Mouse (Mus musculus): ENCODE results near the gene Ccdc159.

Ccdc159 gene

GRCm38 (mm10) chr9:21935466-21936131, 8.3 kb downstream of the Ccdc159 start:
- DNase-seq: no peak

- DNase-seq: peak; percentile 77
Measured at GRCm38 (mm10) chr9:21936692-21937570, 9.7 kb downstream of the Ccdc159 start, which contains the start of gene Plppr2. Gene Plppr2 (plus strand): TSS chr9:21937033.

DNA sequence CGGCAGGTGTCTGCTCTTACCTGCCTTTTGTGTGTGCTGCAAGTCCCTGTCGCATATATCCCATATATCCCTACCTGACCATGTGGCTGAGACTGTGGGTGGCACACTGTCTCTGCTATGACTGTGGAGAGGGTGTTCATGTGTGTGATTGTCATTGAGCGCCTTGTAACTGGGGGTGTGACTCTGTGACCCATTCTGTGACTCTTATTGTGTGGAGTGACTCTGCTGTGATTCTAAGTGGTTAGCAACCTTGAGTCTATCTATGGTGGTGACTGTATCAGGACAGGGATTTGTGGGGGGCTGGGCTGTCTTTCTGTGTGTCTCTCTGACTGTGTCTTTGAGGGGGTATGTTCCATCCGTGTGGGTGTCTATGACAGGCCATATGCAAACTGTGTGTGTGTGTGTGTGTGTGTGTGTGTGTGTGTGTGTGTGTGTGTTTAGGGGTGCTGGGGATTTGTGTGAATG, 10.5 kb downstream of the Ccdc159 start:
- no peak for DNase-seq

DNA sequence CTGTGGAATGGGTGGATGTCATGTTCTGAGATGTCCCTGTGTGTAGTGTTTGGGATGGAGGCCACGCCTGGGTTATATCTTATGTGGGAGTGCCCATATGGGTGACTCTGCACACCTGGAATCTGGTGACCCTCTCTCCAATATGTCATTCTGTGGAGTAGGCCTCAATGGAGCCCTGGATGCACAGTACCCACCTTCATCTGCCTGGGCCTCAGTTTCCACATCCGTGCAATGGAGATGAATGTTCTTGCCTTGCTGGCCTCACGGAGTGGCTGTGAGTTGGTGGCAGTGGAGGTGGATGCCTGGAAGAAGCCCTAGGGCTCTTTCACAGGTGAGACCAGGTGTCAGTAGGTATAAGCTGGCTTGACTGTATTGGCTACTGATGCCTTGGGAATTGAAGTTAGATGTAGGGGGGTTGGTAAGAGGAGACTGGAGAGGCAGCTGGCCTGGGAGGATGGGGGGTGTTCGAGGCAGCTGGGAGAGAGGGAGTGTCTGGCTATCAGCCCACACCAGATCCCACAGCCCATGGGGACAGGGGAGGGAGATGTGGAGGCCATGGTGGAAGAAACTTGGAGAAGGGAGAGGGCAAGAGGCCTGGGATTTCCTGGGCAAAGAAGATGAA, 11.1 kb downstream of the Ccdc159 start:
- no peak for DNase-seq

DNA sequence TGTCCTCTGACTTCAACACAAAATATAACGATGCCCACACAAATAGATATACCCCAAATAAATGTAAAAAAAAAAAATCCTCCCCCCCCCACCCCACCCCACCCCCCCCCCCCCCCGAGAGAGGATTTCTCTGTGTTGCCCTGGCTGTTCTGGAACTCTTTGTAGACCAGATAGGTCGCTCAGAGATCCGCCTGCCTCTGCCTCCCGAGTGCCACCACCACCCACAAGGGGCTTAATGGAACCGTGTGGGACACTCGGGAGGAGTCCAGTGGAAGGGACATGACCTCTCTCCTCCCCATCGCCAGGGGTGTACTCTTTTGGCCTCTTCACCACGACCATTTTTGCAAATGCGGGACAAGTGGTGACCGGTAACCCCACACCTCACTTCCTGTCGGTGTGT, 15.8 kb downstream of the Ccdc159 start:
- DNase-seq: no peak

DNA sequence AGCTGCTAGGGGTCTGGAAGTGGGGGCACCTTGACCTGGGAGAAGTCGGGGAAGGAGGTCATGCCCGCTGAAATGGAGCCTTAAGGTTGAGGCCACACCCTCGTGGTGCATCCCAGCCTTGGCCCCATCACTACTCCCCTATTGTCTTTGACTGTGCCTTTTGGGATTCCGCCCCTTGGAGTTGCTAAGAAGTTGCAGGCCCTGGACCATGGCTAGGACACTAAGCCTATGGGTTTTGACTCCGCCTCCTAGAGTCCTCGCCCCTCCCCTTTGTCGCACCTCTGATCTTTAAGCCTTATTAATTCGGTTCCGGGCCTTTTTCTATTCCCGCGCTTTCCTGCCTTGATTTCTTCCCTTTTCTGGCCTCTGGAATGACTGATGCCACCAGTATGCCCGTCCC, 16.4 kb downstream of the Ccdc159 start:
- DNase-seq: no peak

DNA sequence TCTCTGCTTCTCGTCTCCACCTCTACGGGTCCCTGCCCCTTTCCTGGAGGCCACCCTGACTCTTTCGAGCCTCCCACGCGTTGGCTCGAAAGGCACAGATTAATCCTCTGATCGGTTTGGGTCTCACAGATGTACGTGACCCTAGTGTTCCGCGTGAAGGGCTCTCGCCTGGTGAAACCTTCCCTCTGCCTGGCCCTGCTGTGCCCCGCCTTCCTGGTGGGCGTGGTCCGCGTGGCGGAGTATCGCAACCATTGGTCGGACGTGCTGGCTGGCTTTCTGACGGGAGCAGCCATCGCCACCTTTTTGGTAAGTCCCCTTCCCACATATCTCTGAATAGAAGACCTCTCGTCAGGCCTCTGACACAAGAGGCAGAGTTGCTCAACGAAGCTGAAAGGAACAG, 17.0 kb downstream of the Ccdc159 start:
- DNase-seq: no peak

GRCm38 (mm10) chr9:21947540-21948130, 20.4 kb downstream of the Ccdc159 start:
- no peak for DNase-seq

DNA sequence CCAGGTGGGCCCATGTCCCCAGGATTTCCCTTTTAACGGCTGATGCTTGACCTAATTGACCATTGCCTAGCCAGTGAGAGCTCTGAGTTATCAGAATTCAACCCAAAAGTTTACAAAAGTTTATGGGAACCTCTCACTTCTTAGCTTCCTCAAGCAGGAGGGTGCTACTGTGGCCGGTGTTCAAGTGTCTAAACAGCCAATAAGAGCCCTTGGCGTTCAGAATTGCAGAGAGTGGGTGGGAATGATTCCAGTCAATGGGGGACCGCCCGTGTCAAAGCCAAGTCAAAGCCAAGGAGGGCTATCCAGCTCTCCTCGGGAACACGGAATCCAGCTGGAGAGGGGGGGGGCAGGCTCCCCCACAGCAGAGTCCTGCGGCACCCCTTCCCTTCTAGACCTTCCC, 20.9 kb downstream of the Ccdc159 start:
- DNase-seq: no peak

DNA sequence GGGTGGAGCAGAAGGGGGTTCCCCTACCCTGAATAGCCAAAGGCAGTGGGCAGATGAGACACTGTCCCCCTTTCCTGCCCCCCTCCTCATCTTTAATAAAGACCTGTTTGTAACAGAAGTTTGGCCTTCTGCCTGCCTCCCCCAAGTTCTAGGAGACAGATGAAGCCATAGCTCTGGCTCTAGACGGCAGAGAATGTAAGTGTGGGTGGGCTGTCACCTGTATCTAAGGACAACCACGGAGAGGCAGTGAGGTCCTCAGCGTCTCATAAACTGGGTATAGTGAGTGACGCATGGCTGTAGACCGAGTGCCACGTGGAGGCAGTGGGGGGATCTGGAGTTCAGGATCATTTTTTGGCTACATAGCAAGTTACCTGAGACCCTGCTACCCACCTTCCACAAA, 21.5 kb downstream of the Ccdc159 start:
- DNase-seq: no peak

- DNase-seq: peak; percentile 70
Measured at GRCm38 (mm10) chr9:21950322-21950721, 23.1 kb downstream of the Ccdc159 start.

- no peak for DNase-seq
Measured at GRCm38 (mm10) chr9:21951977-21952376, 24.7 kb downstream of the Ccdc159 start.

GRCm38 (mm10) chr9:21953600-21953999, 26.3 kb downstream of the Ccdc159 start:
- no peak for DNase-seq

DNA sequence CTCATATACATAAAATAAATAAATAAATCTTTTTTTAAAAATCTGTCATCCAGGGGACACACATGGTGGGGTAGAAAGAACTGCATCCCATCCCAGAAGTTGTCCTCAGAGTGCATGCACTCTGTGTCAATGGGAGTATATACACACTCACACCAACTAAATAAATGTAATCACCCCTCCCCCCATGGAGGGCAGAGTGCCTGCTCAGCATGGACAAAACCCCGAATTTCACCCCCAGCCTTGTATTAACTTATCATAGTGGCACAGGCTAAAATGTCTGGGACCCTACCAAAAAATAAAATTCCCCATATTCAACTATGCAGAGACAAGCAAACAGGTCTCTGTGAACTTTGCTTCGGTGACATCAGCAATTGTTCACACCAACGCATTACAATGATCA, 27.4 kb downstream of the Ccdc159 start:
- no peak for DNase-seq

GRCm38 (mm10) chr9:21955225-21955569, 27.9 kb downstream of the Ccdc159 start:
- DNase-seq: no peak

DNA sequence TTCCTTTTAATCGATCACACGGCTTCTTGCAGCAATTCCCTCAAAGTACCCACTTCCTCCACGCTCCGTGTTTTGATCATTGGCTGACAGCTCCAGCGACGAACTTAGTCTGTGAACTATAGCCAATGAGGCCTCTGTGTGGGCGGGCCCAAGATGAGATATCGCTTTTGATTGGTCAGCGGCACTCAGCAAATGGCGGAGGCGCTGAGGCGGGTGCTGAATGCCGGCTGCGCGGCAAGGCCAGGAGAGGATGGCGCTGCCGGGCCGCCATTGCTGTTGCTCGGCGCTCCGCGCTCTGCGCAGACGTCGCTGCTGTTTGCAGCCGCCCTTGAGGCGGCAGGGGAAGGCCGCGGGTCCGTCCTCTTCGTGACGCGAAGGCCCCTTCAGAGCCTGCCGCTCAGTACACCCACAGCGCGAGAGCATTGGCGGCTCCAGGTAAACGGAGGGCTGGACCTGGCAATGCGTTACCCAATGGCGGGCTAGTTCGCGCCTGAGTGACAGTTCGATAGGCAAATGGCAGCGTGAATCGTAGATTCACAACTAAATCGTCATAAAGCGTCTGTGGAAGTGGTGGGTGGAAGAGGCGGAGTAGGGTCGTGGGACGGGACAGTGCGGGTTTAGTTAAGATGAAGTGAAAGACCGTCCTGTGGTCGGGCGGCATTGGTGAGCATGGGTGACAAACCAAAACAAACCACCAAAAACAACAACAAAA, 28.5 kb downstream of the Ccdc159 start, which contains the start of gene Swsap1:
Swsap1 (plus strand) TSS at position 186 of the 712 bp plus-strand sequence.
- peak; percentile 99 for DNase-seq

DNA sequence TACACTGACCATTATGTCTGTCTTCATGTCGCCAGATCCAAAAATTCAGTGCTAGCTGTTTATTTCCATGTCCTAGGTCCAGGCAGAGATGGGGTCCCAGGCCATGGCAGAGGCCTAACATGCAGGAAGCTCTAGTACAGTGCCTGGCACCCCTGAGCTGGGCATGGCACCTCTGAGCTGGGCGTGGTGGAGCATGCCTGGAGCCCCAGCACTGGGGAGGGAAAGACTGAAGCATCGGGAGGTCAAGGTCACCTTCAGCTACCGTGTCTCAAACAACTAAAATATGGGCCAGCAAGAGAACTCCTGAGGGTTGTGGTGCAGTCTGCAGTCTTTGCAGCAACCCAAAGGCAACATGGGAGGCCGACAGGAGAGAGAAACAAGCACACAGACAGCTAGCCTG, 31.1 kb downstream of the Ccdc159 start:
- no peak for DNase-seq

DNA sequence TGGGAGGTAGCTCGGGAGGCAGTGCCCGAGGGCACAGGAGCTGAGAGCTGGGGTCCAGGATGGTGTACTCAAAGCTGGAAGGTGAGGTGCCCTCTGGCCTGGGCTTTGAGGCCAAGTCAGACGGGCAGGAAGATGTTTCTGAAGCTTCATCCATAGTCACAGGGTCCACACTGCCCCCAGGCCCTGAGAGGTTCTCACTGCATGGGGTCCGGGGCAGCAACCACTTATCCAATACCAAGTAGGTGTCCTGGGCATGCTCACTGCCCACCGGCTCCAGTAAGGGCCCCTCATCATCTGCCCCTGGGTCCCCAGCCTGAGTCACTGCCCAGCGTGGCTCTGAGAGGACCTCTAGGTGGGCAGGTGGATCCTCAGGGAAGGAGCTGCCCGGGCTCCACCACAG, 32.0 kb downstream of the Ccdc159 start:
- DNase-seq: no peak

- DNase-seq: no peak
Measured at GRCm38 (mm10) chr9:21960135-21960534, 32.9 kb downstream of the Ccdc159 start.

DNA sequence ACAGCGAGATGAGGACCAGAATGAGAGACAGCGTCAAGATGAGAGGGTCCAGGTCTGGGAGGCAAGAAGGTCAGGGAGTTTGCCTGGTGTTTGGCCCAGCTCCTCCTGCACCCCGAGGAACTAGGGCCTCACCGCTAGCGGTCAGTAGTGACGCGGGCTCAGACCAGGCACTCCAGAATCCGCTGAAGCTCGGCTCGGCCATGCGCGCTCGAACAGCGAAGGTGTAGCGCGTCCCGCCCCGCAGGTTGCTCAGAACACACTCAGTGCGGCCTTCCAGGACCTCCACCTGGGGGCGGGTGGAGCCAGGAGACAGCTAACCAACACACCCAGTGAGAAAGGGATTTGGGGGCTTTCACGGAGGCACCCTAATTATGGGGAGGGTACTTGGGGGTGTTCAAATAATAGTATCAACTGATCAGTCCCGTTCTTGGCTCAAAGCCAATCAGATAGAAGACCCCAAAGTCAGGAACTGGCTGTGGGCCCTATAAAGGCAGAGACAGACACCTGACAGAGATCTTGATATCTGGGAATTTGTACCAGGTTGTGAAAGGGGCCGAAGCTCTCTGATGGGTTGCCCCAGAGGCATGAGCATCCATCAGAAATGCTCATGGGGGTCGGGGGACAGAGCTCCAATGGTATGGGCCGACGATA, 33.4 kb downstream of the Ccdc159 start:
- no peak for DNase-seq

- DNase-seq: no peak
Measured at GRCm38 (mm10) chr9:21961366-21961980, 34.2 kb downstream of the Ccdc159 start.

DNA sequence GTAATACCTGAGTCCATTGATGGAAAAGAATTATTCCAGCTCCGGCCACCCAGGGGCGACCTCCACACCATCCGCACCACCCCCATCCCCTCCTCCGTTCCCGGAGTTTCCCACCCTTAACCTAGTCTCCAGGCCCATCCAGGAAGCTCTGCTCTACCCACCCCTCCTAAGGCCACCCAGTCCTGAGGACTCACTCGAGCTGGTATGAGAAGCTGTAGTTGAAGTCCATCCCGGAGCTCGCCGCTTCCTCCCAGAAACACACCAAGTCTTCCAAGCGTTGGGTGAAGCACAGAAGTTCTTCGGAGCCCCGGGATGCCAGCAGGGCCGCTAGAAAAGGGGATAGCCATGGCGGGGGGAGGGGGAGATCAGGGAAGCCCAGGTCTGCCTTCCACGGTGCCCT, 34.7 kb downstream of the Ccdc159 start:
- no peak for DNase-seq
